Mouse (Mus musculus): Measurements from ENCODE around the gene H2al1f. TPM values are rescaled to one million over a fixed set of nuclear protein-coding genes. Genes with fewer than 3 reads are reported as not detected.
"Not testable (repeated sequence)": the region's sequence is repeated elsewhere in the genome, so short reads cannot be mapped to it uniquely, and the experiment has no call there.

Gene H2al1f
- not detected for total RNA-seq (2021)
- long read RNA-seq, experiment 1: 0 reads
- long read RNA-seq, experiment 2: 0 reads

GRCm38 (mm10) chrX:11314858-11315257 is at the start of gene H2al1f:
Gene H2al1f (plus strand): TSS chrX:11315158.
- DNase-seq; intact Hi-C loops (cut with DNase I): not testable (repeated sequence)

- intact Hi-C loops (cut with DNase I): no loop called here
These were observed 47.2 kb upstream of the H2al1f start for GRCm38 (mm10) chrX:11267791-11268190.

GRCm38 (mm10) chrX:11269074-11269473 is 45.9 kb upstream of the H2al1f start:
- no peak for DNase-seq
- intact Hi-C loops (cut with DNase I): no loop called here

More at GRCm38 (mm10) chrX:11267791-11268190, 47.2 kb upstream of the H2al1f start:
- peak in 1 of 2 experiments; percentile 22 for DNase-seq

GRCm38 (mm10) chrX:11273190-11273589 is 41.8 kb upstream of the H2al1f start:
- DNase-seq: no peak

GRCm38 (mm10) chrX:11277083-11277482 is 37.9 kb upstream of the H2al1f start:
- intact Hi-C loops (cut with DNase I): no loop called here
- DNase-seq: no peak

More at GRCm38 (mm10) chrX:11273190-11273589, 41.8 kb upstream of the H2al1f start:
- intact Hi-C loops (cut with DNase I): no loop called here

- intact Hi-C loops (cut with DNase I): no loop called here
- no peak for DNase-seq
These were observed 34.2 kb upstream of the H2al1f start for GRCm38 (mm10) chrX:11280741-11281140.

GRCm38 (mm10) chrX:11288306-11288882 is 26.6 kb upstream of the H2al1f start:
- intact Hi-C loops (cut with DNase I): no loop called here
- DNase-seq: no peak

- intact Hi-C loops (cut with DNase I): no loop called here
- no peak for DNase-seq
These were observed 25.7 kb upstream of the H2al1f start for GRCm38 (mm10) chrX:11289244-11289643.

GRCm38 (mm10) chrX:11298957-11299356 is 16.0 kb upstream of the H2al1f start, which contains the start of gene H2al1a:
Gene H2al1a (plus strand): TSS chrX:11299257.
- DNase-seq; intact Hi-C loops (cut with DNase I): not testable (repeated sequence)

GRCm38 (mm10) chrX:11302132-11302531 is 12.8 kb upstream of the H2al1f start, which contains the start of gene H2al1b:
Gene H2al1b (plus strand): TSS chrX:11302432.
- intact Hi-C loops (cut with DNase I); DNase-seq: not testable (repeated sequence)

- DNase-seq; intact Hi-C loops (cut with DNase I): not testable (repeated sequence)
These were observed 9.6 kb upstream of the H2al1f start, which contains the start of gene H2al1c for GRCm38 (mm10) chrX:11305355-11305754. Gene H2al1c (plus strand): TSS chrX:11305655.

GRCm38 (mm10) chrX:11308524-11308923 is 6.4 kb upstream of the H2al1f start, which contains the start of gene H2al1d:
Gene H2al1d (plus strand): TSS chrX:11308824.
- DNase-seq; intact Hi-C loops (cut with DNase I): not testable (repeated sequence)

- DNase-seq; intact Hi-C loops (cut with DNase I): not testable (repeated sequence)
These were observed 3.3 kb upstream of the H2al1f start, which contains the start of gene H2al1e for GRCm38 (mm10) chrX:11311634-11312033. Gene H2al1e (plus strand): TSS chrX:11311934.

GRCm38 (mm10) chrX:11317956-11318355 is 3.0 kb downstream of the H2al1f start, which contains the start of gene H2al1g:
Gene H2al1g (plus strand): TSS chrX:11318256.
- intact Hi-C loops (cut with DNase I); DNase-seq: not testable (repeated sequence)

- DNase-seq; intact Hi-C loops (cut with DNase I): not testable (repeated sequence)
These were observed 6.2 kb downstream of the H2al1f start, which contains the start of gene H2al1h for GRCm38 (mm10) chrX:11321192-11321591. Gene H2al1h (plus strand): TSS chrX:11321492.

- intact Hi-C loops (cut with DNase I); DNase-seq: not testable (repeated sequence)
These were observed 9.4 kb downstream of the H2al1f start, which contains the start of gene H2al1i for GRCm38 (mm10) chrX:11324359-11324758. Gene H2al1i (plus strand): TSS chrX:11324659.

- DNase-seq; intact Hi-C loops (cut with DNase I): not testable (repeated sequence)
These were observed 12.6 kb downstream of the H2al1f start, which contains the start of gene H2al1j for GRCm38 (mm10) chrX:11327522-11327921. Gene H2al1j (plus strand): TSS chrX:11327822.

- intact Hi-C loops (cut with DNase I): no loop called here
- peak in 1 of 2 experiments; percentile 4 for DNase-seq
These were observed 30.8 kb downstream of the H2al1f start for GRCm38 (mm10) chrX:11345762-11346161.

- DNase-seq: no peak
- intact Hi-C loops (cut with DNase I): no loop called here
These were observed 31.8 kb downstream of the H2al1f start for GRCm38 (mm10) chrX:11346756-11347155.

- intact Hi-C loops (cut with DNase I): no loop called here
- DNase-seq: no peak
These were observed 45.9 kb downstream of the H2al1f start for GRCm38 (mm10) chrX:11360823-11361222.

- no peak for DNase-seq
- intact Hi-C loops (cut with DNase I): no loop called here
These were observed 46.3 kb downstream of the H2al1f start for GRCm38 (mm10) chrX:11361261-11361660.

Measured in gastrocnemius, postnatal 36 days (tissue).